ENCODE assay signal across 9 mouse cellular contexts in the genomic region with DNA sequence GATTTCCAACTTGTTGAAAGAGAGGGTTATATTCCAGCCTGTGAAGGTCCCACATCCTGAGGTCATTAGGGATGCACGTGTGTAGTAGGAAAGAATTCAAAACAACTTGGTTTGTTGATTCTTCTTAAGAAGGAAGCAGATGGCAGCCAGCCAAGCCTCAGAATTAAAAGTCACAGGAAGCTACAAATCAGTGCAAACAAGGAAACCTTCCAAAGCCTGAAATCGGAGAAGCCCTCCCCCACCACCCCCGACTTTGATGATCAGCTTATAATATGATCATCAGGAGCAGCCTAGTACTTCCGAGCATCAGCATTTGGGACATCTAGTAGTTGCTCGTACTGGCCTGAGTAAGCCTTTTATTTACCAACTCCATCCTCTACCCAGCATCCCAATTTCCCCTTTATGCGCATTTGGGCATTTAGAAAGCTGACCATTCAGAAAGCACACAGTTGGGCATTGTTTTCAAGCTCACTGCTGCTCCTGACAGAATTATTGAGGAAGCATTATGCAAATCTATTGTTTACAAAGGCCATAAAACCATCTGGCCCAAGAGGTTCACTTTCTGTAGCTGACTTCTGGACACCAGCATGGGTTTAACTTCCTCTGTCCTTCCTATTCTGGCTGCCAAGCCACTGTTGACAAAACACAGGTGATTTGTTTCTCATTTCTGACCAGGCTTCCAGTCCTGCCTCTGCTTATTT. TPM values are rescaled to one million over a fixed set of nuclear protein-coding genes. Genes with fewer than 3 reads are reported as not detected.
DNase-seq lines count a peak whose midpoint lies in the region; ATAC-seq and TF ChIP-seq lines count a peak whose summit lies in the region.
"Had no signal": no experiment of that assay in that cellular context is flagged by ENCODE, and none has a peak within 500 bp of the region (broad histone marks: within the 10 kb centered on the region; RNA-seq: fewer than 3 reads in every experiment).

No protein-coding gene starts in this region.

- peaks cover 8% of the 10 kb centered on the region; the same call in 1 of the 2 replicates for H3K4me1 ChIP-seq in midbrain, embryonic 12.5 days
- H3K4me1 ChIP-seq in midbrain, embryonic 16.5 days (ENCODE audit: control insufficient read depth, insufficient read depth, low read length): no peaks in the 10 kb centered on the region

- H3K27me3 ChIP-seq in midbrain, embryonic 12.5 days: no peaks in the 10 kb centered on the region
- no peaks in the 10 kb centered on the region for H3K27me3 ChIP-seq in midbrain, embryonic 16.5 days (ENCODE audit: control insufficient read depth, insufficient read depth, low read depth, low read length)
- H3K27me3 ChIP-seq: limb, embryonic 15.5 days had no signal

- intact Hi-C loops in gastrocnemius, adult 2 months (cut with DNase I): no loop called here

- peak; percentile 32 for DNase-seq in adrenal gland, adult 2 months
- peak; percentile 40 for DNase-seq in gastrocnemius, adult 2 months
- peak; percentile 60 to 73 for DNase-seq in kidney, adult 8-10 months
- peak; percentile 70 for DNase-seq in lung, postnatal 36 days
- DNase-seq in frontal cortex, adult 2 months (ENCODE audit: extremely low spot score in 1 of 2, low spot score in 1 of 2): no peak
- no peak for DNase-seq in urinary bladder, postnatal 10 days (ENCODE audit: low spot score)

- no peak for TF ChIP-seq CTCF in gastrocnemius, adult 2 months (IDR thresholded peaks at IDR 0.05)

- no peaks in the 10 kb centered on the region for H3K36me3 ChIP-seq in midbrain, embryonic 12.5 days
- no peaks in the 10 kb centered on the region for H3K36me3 ChIP-seq in midbrain, embryonic 16.5 days (ENCODE audit: control insufficient read depth, insufficient read depth, low read length)
- H3K36me3 ChIP-seq: limb, embryonic 15.5 days had no signal

- H3K9ac ChIP-seq in midbrain, embryonic 12.5 days (replicated peaks): no peak overlapping the region
- H3K9ac ChIP-seq in midbrain, embryonic 16.5 days (ENCODE audit: low read depth, low read length): no peak overlapping the region
- H3K9ac ChIP-seq: limb, embryonic 15.5 days had no signal

- H3K4me3 ChIP-seq in midbrain, embryonic 12.5 days: no peak overlapping the region
- H3K4me3 ChIP-seq in midbrain, embryonic 16.5 days (ENCODE audit: low read depth, low read length): no peak overlapping the region
- H3K4me3 ChIP-seq in gastrocnemius, adult 2 months: peak overlapping the region; percentile 3; the same call in 1 of the 2 replicates
- H3K4me3 ChIP-seq: limb, embryonic 15.5 days had no signal

- H3K4me2 ChIP-seq in midbrain, embryonic 12.5 days (replicated peaks): no peak overlapping the region
- H3K4me2 ChIP-seq in midbrain, embryonic 16.5 days (ENCODE audit: low read length): no peak overlapping the region
- H3K4me2 ChIP-seq: limb, embryonic 15.5 days had no signal

- H3K27ac ChIP-seq in midbrain, embryonic 12.5 days (replicated peaks): no peak overlapping the region
- no peak overlapping the region for H3K27ac ChIP-seq in midbrain, embryonic 16.5 days (ENCODE audit: low read length)
- H3K27ac ChIP-seq in gastrocnemius, adult 2 months: peak overlapping the region; percentile 50
- H3K27ac ChIP-seq: limb, embryonic 15.5 days had no signal

- ATAC-seq in midbrain, embryonic 12.5 days (ENCODE audit: low FRiP score, low read depth): peak; percentile 38; the same call in 1 of the 2 replicates
- ATAC-seq in midbrain, embryonic 16.5 days: no peak

- 59% methylated on average over 6 of the region's 6 CpGs for WGBS in midbrain, embryonic 12.5 days
- 51% methylated on average over 6 of the region's 6 CpGs for WGBS in midbrain, embryonic 16.5 days

- H3K9me3 ChIP-seq in midbrain, embryonic 12.5 days: no peaks in the 10 kb centered on the region
- no peaks in the 10 kb centered on the region for H3K9me3 ChIP-seq in midbrain, embryonic 16.5 days (replicated peaks; ENCODE audit: control insufficient read depth, low read length, poor library complexity, severe bottlenecking)
- H3K9me3 ChIP-seq: limb, embryonic 15.5 days had no signal

RNA-seq across cellular contexts. Expression of a gene that starts 59.9 kb away (rescaled TPM):
- polyA plus RNA-seq in midbrain, embryonic 12.5 days (2016; fragmentation: Nextera tagmentation; extraction: Ambion mirVana): 98.2 and 105 TPM in 2 replicates
- polyA plus RNA-seq in midbrain, embryonic 16.5 days (2015; fragmentation: Nextera tagmentation; extraction: Ambion mirVana): 134 and 146 TPM in 2 replicates
- total RNA-seq in adrenal gland, adult 2 months (2021): 10 to 100 TPM; 39.2 to 50.7 TPM
- polyA plus RNA-seq in adrenal gland, adult 2 months (2012; rRNA removed): 41.1 and 48.5 TPM in 2 replicates
- 100 to 1,000 TPM; 152 to 154 TPM for total RNA-seq in gastrocnemius, adult 2 months (2021)
- 403 and 422 TPM in 2 replicates for polyA plus RNA-seq in frontal cortex, adult 2 months (2012; rRNA removed)

Comparison
In these comparisons a context has a peak if more than half of its experiments do, and no peak if none do; other contexts are left out.
1. DNase-seq: peak in adrenal gland, adult 2 months (single experiment), gastrocnemius, adult 2 months (single experiment), kidney, adult 8-10 months (2 of 2) and lung, postnatal 36 days (single experiment); none in frontal cortex, adult 2 months (0 of 2) and urinary bladder, postnatal 10 days (single experiment).